Mouse (Mus musculus): ENCODE results near the gene Adprhl1. TPM values are rescaled to one million over a fixed set of nuclear protein-coding genes. Genes with fewer than 3 reads are reported as not detected.
A peak's percentile ranks its signal among the peaks of the same experiment; 100 is the strongest.

Adprhl1 gene
- total RNA-seq, 4 experiments from 2014 or later, result 586 to 686 (median 600) TPM

DNA sequence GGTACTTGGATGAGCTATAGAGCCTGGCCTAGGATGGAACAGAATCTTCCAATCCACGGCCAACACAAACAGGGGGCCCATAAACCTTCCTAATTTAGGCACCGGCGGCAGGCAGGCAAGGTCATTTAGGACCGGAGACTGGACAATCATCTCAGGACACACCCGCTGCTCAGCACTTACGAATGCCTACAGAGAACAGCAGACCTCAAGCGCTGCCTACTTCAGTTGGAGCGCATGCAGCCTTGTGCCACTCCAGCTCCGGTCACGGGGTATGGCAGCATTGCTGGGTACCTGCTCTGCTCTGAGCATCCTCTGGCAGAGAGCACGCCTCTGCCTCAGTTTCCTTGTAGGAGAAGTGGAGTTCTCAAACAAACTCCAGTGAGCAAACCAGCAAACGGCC lies 24.2 kb downstream of the Adprhl1 start:
- no peak for DNase-seq (ENCODE audit: low spot score)

DNA sequence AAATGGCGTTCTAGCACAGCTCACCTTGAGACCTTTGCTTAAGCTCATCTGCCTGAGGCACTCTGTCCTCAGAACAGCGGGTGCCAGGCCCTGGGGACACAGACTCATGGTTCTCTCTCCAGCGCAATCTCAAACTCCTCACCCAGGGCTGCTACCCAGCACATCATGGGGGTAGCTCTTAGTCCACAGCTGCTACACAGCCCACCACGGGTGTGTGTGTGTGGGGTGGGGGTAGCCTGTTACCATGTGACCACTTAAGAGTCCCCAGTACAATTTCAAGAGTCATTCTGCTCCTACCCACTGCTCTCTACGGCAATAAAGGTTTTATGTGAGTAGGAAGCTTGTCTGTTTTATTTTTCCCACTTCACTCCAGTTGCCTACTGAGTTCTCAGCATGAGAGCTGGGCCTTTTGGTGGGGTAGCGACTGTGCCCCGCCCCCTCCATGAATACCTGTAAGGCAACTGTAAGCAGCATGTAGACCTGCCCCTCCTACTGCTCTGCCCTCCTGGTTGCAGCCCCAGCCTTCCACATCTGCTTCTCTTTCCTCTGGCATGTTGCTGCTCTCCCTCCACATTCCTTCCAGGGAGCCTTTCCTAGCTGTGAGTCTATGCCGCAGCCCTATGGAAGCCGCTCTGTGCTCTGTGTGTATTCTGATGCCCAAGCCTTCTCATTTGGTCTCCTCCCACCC lies 24.9 kb downstream of the Adprhl1 start:
- no peak for DNase-seq (ENCODE audit: low spot score)

DNA sequence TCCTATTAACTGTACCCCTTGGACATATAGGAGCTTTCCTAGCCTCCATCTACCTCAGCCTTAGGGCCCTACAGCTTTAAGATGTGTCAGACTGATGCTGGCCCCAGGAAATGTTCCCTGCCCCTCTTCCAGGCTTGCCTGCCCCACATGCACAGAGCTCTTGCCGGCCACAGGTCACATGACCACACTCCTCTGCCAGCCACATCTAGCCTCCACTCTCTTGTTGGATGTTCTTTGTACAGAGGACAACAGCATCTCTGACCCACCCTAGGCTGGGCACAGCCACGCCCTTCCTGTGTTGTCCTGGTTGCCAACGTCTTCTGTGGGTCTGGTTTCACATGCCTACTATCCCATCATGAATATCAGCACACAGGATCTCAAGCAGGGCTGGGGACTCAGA lies 26.8 kb downstream of the Adprhl1 start:
- no peak for DNase-seq (ENCODE audit: low spot score)

DNA sequence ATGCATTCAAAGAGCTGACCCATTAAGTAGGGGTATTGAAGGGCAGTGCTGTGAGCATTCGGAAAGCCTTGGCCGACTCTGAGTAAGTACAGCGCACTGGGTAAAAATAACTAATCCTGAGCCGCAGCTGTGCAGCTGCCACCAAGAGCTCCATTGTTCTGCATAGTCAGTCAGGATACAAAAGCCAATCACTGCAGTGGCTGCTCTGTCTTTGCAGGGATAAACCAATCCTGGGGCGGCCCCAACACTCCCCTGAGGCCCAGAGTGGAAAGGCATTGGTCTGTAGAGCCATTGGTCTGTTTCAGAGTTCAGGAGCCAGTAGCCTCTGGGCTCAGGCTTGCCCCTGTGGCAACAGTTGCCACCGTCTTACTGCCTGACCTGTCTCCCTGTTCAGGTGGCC lies 27.7 kb downstream of the Adprhl1 start:
- DNase-seq (ENCODE audit: low spot score), result no peak

- DNase-seq (ENCODE audit: low spot score), result no peak
These were observed 29.5 kb downstream of the Adprhl1 start for GRCm38 (mm10) chr8:13224426-13224825.

- DNase-seq (ENCODE audit: low spot score), result no peak
These were observed 35.5 kb downstream of the Adprhl1 start for GRCm38 (mm10) chr8:13218441-13218840.

GRCm38 (mm10) chr8:13217986-13218385 lies 36.0 kb downstream of the Adprhl1 start:
- no peak for DNase-seq (ENCODE audit: low spot score)

DNA sequence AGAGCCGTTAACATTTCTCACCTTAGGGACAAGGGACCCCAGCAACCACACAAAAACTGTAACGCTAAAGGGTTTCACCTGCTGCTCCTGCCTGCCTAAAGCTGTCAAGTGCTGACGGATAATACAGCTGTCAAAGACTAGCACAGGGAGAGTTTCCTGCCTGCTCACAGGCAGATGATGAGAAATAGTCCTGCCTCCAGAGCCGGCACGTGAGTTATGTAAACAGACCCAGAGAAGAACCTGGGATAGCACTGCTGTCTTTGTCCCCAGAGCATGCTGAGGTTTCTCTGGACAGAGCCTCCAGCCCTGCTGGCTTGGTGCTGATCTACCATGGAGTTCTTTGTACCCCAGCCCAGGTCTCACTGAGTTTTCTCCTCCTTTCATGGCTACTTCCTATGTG lies 36.9 kb downstream of the Adprhl1 start:
- DNase-seq (ENCODE audit: low spot score), result no peak

DNA sequence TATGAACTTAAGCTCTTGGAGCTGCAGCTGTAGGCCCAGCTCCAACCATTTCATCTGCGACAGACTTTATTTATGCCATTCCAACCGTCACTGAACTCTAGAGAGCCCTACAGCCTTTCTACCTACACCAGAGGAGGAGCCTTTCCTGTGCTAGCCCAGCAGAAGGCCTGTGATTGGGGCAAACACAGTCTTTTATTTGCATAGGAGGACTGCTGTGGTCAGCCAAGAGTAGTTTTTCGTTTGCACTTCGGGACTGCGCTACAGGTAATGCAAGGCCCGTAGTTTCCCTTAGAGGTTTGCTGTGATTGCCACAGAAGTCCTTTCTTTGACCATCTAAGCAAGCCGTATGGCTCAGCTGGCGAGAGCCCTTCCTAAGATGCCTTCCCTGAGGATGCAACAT lies 37.6 kb downstream of the Adprhl1 start:
- no peak for DNase-seq (ENCODE audit: low spot score)

DNA sequence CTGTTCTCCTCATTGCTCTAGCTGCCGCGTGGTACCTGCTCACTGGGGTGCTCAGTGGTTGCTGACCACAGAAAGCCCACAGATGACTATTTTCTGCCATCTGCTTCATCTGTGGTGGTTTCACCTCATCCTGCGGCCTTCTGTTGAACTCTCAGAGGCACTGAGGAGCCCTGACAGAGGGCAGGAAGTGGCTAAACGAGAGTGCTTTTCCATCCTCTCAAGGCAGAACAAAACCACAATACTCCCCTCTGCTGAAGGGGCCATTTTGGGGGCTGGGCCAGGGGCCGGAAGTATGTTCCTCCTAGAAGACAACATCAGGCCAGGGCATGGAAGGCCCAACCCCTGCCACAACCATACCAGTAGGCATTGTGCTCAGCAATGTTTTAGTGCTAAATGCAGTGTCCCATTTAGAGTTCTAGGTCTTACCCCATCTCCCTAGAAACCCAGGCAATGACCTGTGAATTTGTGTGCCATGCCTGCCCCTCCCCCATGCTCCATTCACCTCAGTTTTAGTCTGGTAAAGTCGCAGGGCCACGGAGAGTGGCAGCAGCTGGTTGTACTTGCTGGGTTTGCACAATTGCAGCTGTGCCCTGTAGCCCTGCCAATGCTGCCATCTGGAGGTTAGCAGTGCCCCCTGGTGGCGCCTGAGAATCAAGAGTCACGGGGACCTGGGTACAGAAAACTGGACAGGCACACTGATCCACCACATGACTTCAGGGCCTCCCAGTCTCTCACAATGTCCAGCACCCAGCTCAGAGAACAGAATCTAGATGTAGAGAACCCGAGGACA lies 40.3 kb downstream of the Adprhl1 start:
- DNase-seq (ENCODE audit: low spot score), result peak; percentile 89

GRCm38 (mm10) chr8:13209770-13210169 lies 44.2 kb downstream of the Adprhl1 start:
- peak; percentile 50 for DNase-seq (ENCODE audit: low spot score)

DNA sequence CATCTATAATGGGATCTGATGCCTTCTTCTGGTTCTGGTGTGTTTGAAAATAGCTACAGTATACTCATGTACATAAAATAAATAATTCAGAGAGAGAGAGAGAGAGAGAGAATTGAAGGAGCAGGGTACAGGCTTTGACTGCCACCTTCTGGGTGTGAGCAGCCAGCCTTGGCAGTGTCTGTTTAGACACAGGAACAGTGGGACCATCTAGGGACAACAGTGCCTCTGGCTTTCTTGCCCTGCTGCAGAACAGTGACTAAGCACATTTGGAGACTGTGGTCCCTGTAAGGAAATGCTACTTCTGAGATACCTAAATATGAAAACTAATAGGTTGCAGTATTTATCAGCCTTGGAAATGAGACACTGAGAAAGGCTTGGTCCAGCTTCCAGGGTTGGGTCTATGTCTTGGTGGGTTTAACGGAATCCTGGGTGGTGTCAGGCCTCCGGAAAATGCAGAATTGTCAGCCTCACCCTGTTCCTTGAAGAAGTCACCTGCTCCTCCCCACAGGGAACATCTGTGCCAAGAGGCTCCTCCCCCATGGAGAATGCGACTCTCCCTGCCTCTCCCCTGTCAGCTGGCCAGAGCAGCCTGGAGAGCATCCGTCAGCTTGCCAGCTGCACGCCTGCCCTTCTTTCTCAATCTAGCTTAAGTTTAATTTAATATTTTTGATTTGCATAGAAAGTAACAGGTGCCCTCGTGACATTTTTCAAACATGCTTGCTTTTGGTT lies 45.2 kb downstream of the Adprhl1 start:
- DNase-seq (ENCODE audit: low spot score), result no peak

GRCm38 (mm10) chr8:13206290-13206689 lies 47.7 kb downstream of the Adprhl1 start:
- no peak for DNase-seq (ENCODE audit: low spot score)

- no peak for DNase-seq (ENCODE audit: low spot score)
These were observed 48.7 kb downstream of the Adprhl1 start for GRCm38 (mm10) chr8:13205311-13205710.

DNA sequence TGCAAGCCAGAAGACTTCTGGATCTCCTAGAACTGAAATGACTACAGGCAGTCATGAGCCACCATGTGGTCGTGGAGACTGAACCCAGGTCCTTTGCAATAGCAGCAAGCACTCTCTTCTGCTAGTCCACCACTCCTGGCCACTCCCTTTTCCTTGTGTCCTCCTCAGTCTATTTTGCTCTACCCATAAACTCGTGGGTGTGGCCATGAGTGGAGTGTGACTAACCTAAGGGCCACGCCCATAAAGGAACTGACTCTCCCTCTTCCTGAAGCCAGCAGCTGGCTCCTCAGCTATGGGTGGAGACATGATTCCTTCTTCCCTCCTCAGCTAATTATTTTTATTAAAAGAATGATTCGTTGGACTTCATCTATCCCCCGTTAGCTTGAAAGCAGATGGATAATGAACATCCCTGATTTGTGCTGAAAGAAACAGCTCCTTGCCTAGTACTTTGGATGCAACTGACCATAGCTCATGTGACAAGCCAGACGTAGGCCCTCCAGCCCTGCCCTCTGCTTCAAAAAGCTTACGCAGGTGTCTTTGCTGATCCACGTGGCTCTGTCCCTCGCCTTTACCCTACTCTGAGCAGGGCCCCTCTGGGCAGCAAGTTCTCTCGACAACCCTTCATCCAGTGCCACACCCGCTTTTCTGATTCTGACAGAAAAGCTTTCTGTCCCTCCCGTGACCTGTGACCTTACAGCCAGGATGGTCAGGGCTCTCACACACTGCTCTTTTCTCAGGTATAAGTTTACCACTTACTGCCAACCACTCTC lies 49.4 kb downstream of the Adprhl1 start:
- DNase-seq (ENCODE audit: low spot score), result no peak

- no peak for DNase-seq (ENCODE audit: low spot score)
These were observed 50.5 kb downstream of the Adprhl1 start for GRCm38 (mm10) chr8:13203472-13203871.

GRCm38 (mm10) chr8:13202806-13203205 lies 51.2 kb downstream of the Adprhl1 start:
- no peak for DNase-seq (ENCODE audit: low spot score)

DNA sequence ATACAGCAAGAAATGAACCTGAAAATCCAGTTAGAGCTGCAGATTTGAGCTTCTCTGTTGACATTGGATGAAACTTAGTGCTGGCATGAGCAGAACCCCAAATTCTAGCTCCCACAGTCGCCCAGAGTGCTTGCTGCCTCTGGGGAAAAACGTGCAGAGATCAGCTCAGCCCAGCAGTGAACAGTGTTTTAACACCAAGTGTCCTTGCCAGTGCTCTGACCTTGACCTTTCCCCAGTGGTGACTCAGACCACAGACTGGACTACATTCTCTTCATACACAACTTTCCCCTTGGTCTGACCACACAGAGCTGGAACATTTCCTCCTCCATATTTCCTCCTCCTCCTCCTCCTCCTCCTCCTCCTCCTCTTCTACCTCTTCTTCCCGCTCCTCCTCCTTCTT lies 51.9 kb downstream of the Adprhl1 start:
- no peak for DNase-seq (ENCODE audit: low spot score)

GRCm38 (mm10) chr8:13201013-13201334 lies 53.0 kb downstream of the Adprhl1 start:
- no peak for DNase-seq (ENCODE audit: low spot score)

DNA sequence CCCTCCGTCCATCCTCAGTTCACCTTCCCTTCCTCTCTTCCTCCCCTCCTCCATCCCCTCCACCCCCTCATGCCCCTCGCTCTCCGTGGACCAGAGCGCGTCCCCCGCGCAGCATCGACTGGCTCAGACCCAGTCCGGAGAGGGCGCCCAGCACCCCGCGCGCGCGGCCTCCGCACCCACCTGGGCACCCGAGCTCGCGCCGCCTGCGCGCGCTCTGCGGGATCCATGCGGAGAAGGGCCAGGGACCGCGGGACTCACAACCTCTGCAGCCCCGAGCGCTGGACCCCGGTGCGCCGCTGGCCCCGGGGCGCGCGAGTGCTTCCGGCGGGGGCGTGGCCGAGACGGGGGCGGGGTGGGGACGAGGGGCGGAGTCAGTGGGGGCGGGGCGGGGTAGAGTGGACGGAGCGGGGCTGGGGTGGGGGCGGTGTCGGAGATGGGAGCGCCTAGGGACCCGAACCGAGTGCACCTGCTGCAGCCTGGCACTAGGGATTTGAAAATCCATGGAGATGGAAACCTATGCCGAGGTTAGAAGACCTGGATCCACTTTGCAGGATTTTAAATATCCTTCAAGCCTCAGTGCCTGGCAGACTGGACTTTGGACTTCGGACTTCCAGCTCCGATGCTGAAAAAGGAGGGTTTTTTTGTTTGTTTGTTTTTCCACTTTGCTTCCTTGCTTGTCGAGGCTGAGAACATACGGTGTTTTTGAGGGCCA lies 53.5 kb downstream of the Adprhl1 start, which contains the start of gene Grtp1:
Gene Grtp1 (minus strand): TSS at position 320 of the 712 bp plus-strand sequence.
- DNase-seq (ENCODE audit: low spot score), result no peak

DNA sequence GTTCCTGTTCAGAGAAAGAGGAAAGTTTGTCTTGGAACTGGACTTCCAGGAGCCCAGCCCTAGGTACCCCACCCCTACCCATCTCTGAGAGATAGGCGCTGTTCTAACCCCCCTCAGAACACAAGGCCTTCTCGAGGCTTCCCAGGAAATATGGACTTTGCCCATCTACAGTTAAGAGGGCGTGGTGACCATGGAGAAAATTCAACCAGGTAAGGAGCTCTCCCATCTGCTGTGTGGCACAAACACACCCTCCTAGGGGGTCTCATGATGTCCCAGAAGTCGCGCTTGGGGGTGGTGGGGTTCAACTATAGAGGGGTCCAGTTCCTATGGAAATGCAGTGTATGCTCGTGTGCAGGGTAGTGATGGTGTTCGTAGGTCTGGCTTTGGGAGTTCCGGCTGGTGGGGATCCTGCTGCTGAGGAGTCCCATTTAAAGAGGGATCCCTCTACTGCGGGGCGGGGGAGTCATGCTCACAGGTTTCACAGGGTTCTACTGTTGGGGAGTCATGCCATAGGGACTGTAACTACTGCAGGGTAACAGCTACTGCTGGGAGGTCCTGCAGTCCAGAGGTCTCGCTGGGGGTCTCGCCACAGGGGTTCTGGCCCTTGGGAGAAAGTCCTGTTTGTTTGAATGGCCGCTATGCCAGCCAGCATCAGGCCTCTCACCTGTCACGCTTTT lies 54.4 kb downstream of the Adprhl1 start:
- no peak for DNase-seq (ENCODE audit: low spot score)
